Mouse (Mus musculus): ENCODE measurements around the gene Tanc1. TPM values are rescaled to one million over a fixed set of nuclear protein-coding genes. Genes with fewer than 3 reads are reported as not detected.

Gene Tanc1
- polyA plus RNA-seq, 1 experiment = 5.2 TPM

- no peak for DNase-seq (ENCODE audit: low read depth, low spot score)
- 92% methylated on average over 6 of the region's 6 CpGs for WGBS
Measured at GRCm38 (mm10) chr2:59774374-59774773, 162.5 kb downstream of the Tanc1 start.

- WGBS = 27% methylated on average over 5 of the region's 5 CpGs
- DNase-seq (ENCODE audit: low read depth, low spot score) = peak; percentile 46
Measured at GRCm38 (mm10) chr2:59775148-59775547, 163.3 kb downstream of the Tanc1 start.

GRCm38 (mm10) chr2:59775820-59776219 lies 164.0 kb downstream of the Tanc1 start:
- 73% methylated on average over 6 of the region's 6 CpGs for WGBS
- DNase-seq (ENCODE audit: low read depth, low spot score) = no peak

GRCm38 (mm10) chr2:59779355-59779754 lies 167.5 kb downstream of the Tanc1 start:
- no peak for DNase-seq (ENCODE audit: low read depth, low spot score)
- 36% methylated on average over 10 of the region's 10 CpGs for WGBS

GRCm38 (mm10) chr2:59780240-59780639 lies 168.4 kb downstream of the Tanc1 start:
- DNase-seq (ENCODE audit: low read depth, low spot score) = no peak
- WGBS = 47% methylated on average over 5 of the region's 5 CpGs

GRCm38 (mm10) chr2:59783055-59783831 lies 171.4 kb downstream of the Tanc1 start:
- DNase-seq (ENCODE audit: low read depth, low spot score) = no peak
- 51% methylated on average over 12 of the region's 12 CpGs for WGBS

GRCm38 (mm10) chr2:59783832-59784627 lies 172.2 kb downstream of the Tanc1 start:
- no peak for DNase-seq (ENCODE audit: low read depth, low spot score)
- 83% methylated on average over 12 of the region's 12 CpGs for WGBS

GRCm38 (mm10) chr2:59784628-59784883 lies 172.7 kb downstream of the Tanc1 start:
- WGBS = 82% methylated on average over 6 of the region's 6 CpGs
- no peak for DNase-seq (ENCODE audit: low read depth, low spot score)

GRCm38 (mm10) chr2:59785597-59785996 lies 173.8 kb downstream of the Tanc1 start:
- 82% methylated on average over 13 of the region's 13 CpGs for WGBS
- DNase-seq (ENCODE audit: low read depth, low spot score) = no peak

- 92% methylated on average over 7 of the region's 7 CpGs for WGBS
- no peak for DNase-seq (ENCODE audit: low read depth, low spot score)
Measured at GRCm38 (mm10) chr2:59788704-59789500, 177.1 kb downstream of the Tanc1 start.

- 90% methylated on average over 8 of the region's 8 CpGs for WGBS
- DNase-seq (ENCODE audit: low read depth, low spot score) = no peak
Measured at GRCm38 (mm10) chr2:59791596-59791995, 179.8 kb downstream of the Tanc1 start.

GRCm38 (mm10) chr2:59793337-59793736 lies 181.5 kb downstream of the Tanc1 start:
- no peak for DNase-seq (ENCODE audit: low read depth, low spot score)
- 70% methylated on average over 9 of the region's 9 CpGs for WGBS

- no peak for DNase-seq (ENCODE audit: low read depth, low spot score)
- 92% methylated on average over 6 of the region's 6 CpGs for WGBS
Measured at GRCm38 (mm10) chr2:59794838-59795237, 183.0 kb downstream of the Tanc1 start.

- no peak for DNase-seq (ENCODE audit: low read depth, low spot score)
- 89% methylated on average over 16 of the region's 16 CpGs for WGBS
Measured at GRCm38 (mm10) chr2:59798934-59799532, 187.2 kb downstream of the Tanc1 start.

- DNase-seq (ENCODE audit: low read depth, low spot score) = no peak
- 88% methylated on average over 14 of the region's 14 CpGs for WGBS
Measured at GRCm38 (mm10) chr2:59799572-59799971, 187.7 kb downstream of the Tanc1 start.

- 91% methylated on average over 18 of the region's 18 CpGs for WGBS
- no peak for DNase-seq (ENCODE audit: low read depth, low spot score)
Measured at GRCm38 (mm10) chr2:59800481-59801266, 188.8 kb downstream of the Tanc1 start.

GRCm38 (mm10) chr2:59802722-59803387 lies 191.0 kb downstream of the Tanc1 start:
- 83% methylated on average over 8 of the region's 8 CpGs for WGBS
- no peak for DNase-seq (ENCODE audit: low read depth, low spot score)

GRCm38 (mm10) chr2:59805595-59805994 lies 193.8 kb downstream of the Tanc1 start:
- 87% methylated on average over 2 of the region's 2 CpGs for WGBS
- no peak for DNase-seq (ENCODE audit: low read depth, low spot score)

GRCm38 (mm10) chr2:59806038-59806437 lies 194.2 kb downstream of the Tanc1 start:
- 90% methylated on average over 6 of the region's 6 CpGs for whole genome bisulfite sequencing
- DNase-seq (ENCODE audit: low read depth, low spot score) = no peak

All from large intestine, adult 2 months (tissue).